Mouse (Mus musculus): ENCODE results near the gene Gm13694.

The Gm13694 gene

DNA sequence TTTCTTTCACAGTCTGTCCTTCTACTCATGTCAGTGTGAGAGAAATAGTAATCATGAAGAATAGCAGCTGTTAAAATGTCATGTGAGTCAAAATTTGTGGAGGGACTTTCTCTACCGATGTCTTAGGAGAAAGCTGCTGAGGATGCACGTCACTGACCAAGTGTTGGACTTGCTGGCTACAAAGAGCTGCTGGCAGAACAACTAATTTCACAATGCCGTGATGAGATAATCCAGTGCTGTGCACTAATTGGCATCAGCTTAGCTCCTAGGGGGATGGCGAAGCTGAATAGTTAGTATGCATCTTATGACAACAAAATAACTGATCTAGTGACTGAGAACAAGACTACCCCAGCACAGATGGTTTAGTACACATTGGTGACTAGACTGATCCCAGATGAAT, 46.5 kb downstream of the Gm13694 start:
- ATAC-seq (ENCODE audit: low TSS enrichment) = no peak

Data from frontal cortex, adult (tissue).